Mouse (Mus musculus) hindbrain, embryonic 11.5 days (tissue): Measurements from ENCODE around the gene Gdf15. TPM values are rescaled to one million over a fixed set of nuclear protein-coding genes. Genes with fewer than 3 reads are reported as not detected.
A peak's percentile ranks its signal among the peaks of the same experiment; 100 is the strongest.

Experiments used
- ATAC-seq: fragments of 200-750 bp; cut with Nextera tagmentation; 2 replicates; pipeline ENCODE4 v1.8.0; 2017; ENCODE audit warnings: mild to moderate bottlenecking, moderate TSS enrichment, moderate library complexity; ENCODE audit not compliant: low FRiP score
- DNase-seq: peaks from one replicate; pipeline ENCODE4 v3.0.0-alpha.2; 2015; ENCODE audit warnings: low spot score
- H3K27ac ChIP-seq: fragments of 300-500 bp; sonication (generic); 2 replicates; pipeline ENCODE4 v1.5.1; 2014; ENCODE audit warnings: mild to moderate bottlenecking, low read depth, low read length
- H3K27me3 ChIP-seq: fragments of 300-500 bp; sonication (generic); 2 replicates; pipeline ENCODE4 v1.6.1; 2014; ENCODE audit warnings: mild to moderate bottlenecking, low read length, moderate library complexity, mixed read lengths; ENCODE audit not compliant: control insufficient read depth, insufficient read depth
- H3K36me3 ChIP-seq: fragments of 300-500 bp; sonication (generic); 2 replicates; pipeline ENCODE4 v1.6.1; 2014; ENCODE audit warnings: mild to moderate bottlenecking, low read length, moderate library complexity, mixed read lengths; ENCODE audit not compliant: control insufficient read depth, insufficient read depth
- H3K4me1 ChIP-seq: fragments of 300-500 bp; sonication (generic); replicated peaks from 2 replicates; pipeline ENCODE4 v1.6.1; 2014; ENCODE audit warnings: low read length, mixed read lengths; ENCODE audit not compliant: control insufficient read depth, insufficient read depth
- H3K4me2 ChIP-seq: fragments of 300-500 bp; sonication (generic); replicated peaks from 2 replicates; pipeline ENCODE4 v1.6.1; 2014; ENCODE audit warnings: mild to moderate bottlenecking, low read depth, low read length
- H3K4me3 ChIP-seq: fragments of 300-500 bp; sonication (generic); 2 replicates; pipeline ENCODE4 v1.5.1; 2014; ENCODE audit warnings: low read depth, low read length
- H3K9ac ChIP-seq: fragments of 300-500 bp; sonication (generic); 2 replicates; pipeline ENCODE4 v1.6.1; 2014; ENCODE audit warnings: low read depth, low read length
- H3K9me3 ChIP-seq: fragments of 300-500 bp; sonication (generic); 2 replicates; pipeline ENCODE4 v1.6.1; 2016; ENCODE audit warnings: low read length; ENCODE audit not compliant: control insufficient read depth
- WGBS: fragments of 180-500 bp; shearing (Covaris S2); extraction: QIAGEN DNeasy Blood & Tissue Kit; methylation state at CpG from one replicate; pipeline ENCODE4 v1.1.7; 2014; 5-methylcytosine and 5-hydroxymethylcytosine counted together
- polyA plus RNA-seq: library from polyadenylated mRNA; unstranded; fragments of >200 nt; fragmentation: Nextera tagmentation; extraction: Ambion mirVana; gene quantifications from 2 replicates; pipeline ENCODE4 v1.2.1, GENCODE M21; 2014

Gdf15 gene
- polyA plus RNA-seq, 1 experiment from 2014 or later: not detected

DNA sequence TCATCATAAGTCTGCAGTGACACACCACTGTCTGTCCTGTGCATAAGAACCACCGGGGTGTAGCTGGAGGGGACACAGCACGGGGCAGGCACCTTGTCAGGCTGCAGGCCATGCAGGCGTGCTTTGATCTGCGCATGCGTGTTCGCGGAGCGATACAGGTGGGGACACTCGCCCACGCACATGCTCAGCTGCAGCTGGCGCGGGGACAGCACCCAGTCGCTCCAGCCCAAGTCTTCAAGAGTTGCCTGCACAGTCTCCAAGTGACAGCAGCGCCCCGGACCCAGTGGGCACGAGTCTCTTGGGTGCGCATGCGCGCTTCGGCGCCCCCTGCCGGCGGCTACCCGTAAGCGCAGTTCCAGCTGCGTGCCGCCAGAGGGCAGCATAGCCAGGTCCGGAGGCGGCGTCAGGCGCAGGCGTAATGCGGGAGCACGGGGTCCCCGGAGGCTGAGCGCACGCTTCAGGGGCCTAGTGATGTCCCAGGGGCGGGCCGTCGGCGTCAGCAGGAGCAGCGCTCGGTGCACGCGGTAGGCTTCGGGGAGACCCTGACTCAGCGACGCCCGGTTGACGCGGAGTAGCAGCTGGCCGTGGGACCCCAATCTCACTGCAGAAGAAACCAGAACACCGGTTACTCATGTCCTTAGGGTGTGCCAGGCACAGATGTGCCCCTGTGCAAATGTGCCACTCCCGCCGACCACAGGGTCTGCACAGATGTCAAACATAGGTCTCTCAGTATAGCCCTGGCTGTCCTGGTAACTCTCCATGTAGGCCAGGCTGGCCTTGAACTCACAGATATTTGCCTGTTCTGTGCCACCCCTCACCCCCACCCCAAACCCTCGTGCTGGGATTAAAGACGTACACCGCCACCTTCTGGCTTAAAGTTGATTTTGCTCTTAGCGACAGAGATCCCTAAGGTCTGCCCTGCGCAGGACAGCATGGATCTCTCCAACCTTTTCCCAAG, 2.4 kb downstream of the Gdf15 start:
- no peaks in the 10 kb centered on the region; the same call in 1 of the 2 replicates for H3K4me1 ChIP-seq
- no peaks in the 10 kb centered on the region for H3K9me3 ChIP-seq
- WGBS: 1% methylated on average over 60 of the region's 60 CpGs
- peak overlapping the region; percentile 39 for H3K4me3 ChIP-seq
- peak overlapping the region; percentile 58 for H3K4me2 ChIP-seq
- no peaks in the 10 kb centered on the region for H3K36me3 ChIP-seq
- 0 out of 2 replicates have a peak overlapping the region, but pooled peaks have one; percentile 2 for H3K27ac ChIP-seq
- DNase-seq: peak; percentile 95
- peak overlapping the region; percentile 45; the same call in 1 of the 2 replicates for H3K9ac ChIP-seq
- H3K27me3 ChIP-seq: peaks cover 5% of the 10 kb centered on the region
- peak; percentile 92 for ATAC-seq

DNA sequence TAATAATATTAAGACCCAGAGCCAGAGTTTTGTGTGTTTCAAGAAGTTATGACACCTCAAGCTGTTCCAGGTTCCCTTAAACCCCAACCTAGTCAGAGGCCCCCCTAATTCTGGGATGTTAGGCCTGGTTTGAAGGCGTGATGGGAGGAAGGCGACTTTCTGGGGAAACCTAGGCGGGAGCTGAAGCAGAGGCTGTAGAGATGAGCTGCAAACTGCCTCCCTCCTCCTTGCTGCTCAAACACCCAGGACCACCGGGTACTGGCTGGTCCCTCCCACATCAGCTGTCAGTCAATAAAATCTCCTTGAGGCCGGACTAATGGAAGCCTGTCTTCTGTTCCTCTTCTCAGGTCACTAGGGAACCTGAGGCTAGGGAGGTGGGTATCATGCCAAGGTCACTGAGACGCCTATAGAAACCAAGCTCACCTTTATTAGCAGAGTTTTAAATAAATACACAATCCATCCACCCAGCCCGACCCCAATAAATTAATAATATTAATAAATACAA, 3.2 kb downstream of the Gdf15 start:
- no peak overlapping the region; the same call in 1 of the 2 replicates for H3K4me3 ChIP-seq
- peak overlapping the region; percentile 45; the same call in 1 of the 2 replicates for H3K9ac ChIP-seq
- H3K27me3 ChIP-seq: peaks cover 5% of the 10 kb centered on the region
- H3K9me3 ChIP-seq: no peaks in the 10 kb centered on the region
- WGBS: 66% methylated on average over 7 of the region's 7 CpGs
- DNase-seq (no peak), ATAC-seq (peak; percentile 0; the same call in 1 of the 2 replicates)
- no peaks in the 10 kb centered on the region; the same call in 1 of the 2 replicates for H3K4me1 ChIP-seq
- no peak overlapping the region for H3K27ac ChIP-seq
- H3K36me3 ChIP-seq: no peaks in the 10 kb centered on the region
- H3K4me2 ChIP-seq: peak overlapping the region; percentile 58; the same call in 1 of the 2 replicates

DNA sequence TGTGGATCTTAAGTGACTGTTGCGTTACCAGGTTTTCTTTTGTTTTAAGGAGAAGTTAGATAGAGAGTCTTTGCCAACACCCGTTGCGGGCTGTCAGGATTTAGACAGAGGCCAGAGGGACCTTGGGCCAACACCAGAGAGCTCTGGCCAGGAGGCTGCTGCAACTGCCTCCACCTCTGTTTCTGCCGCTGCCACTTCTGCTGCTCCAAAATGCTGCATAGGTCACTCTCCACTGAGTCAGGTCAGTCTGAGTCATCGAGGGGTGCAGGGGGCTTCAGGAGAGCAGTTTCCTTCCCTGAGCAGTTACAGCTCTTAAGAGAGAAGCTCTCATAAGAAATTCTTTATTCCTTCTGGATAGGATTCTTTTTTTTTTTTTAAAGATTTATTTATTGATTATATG, 5.2 kb downstream of the Gdf15 start:
- Histone ChIP-seq H3K27me3 (peaks cover 5% of the 10 kb centered on the region), H3K27ac (no peak overlapping the region), H3K4me1 (no peaks in the 10 kb centered on the region; the same call in 1 of the 2 replicates), H3K9me3 (no peaks in the 10 kb centered on the region), H3K36me3 (no peaks in the 10 kb centered on the region), H3K4me3 (no peak overlapping the region), H3K4me2 (no peak overlapping the region), H3K9ac (no peak overlapping the region)
- 94% methylated on average over 5 of the region's 5 CpGs for WGBS
- ATAC-seq (no peak), DNase-seq (no peak)

DNA sequence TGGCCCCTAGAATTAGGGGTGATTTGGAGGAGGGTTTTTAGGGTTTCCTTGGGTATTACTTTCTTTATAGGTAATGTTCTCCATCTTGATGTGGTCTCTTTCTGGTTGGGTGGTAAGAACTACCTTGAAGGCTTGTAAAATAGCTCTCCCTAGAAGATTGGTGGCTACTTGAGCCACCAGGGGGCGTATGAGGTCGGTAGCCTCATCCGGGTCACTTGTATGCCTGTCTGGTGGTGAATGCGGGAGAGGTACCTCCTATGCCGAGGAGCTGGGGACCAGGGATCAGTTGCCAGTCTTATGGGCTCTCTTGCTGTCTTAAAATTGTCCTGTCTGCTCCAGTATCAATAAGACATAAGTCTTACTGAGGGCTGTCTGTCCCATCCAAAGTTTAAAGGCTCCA, 7.2 kb downstream of the Gdf15 start:
- 28% methylated on average over 5 of the region's 5 CpGs for WGBS
- DNase-seq (peak; percentile 80), ATAC-seq (no peak)
- H3K4me1 ChIP-seq: no peaks in the 10 kb centered on the region; the same call in 1 of the 2 replicates
- H3K36me3 ChIP-seq: no peaks in the 10 kb centered on the region
- no peak overlapping the region for H3K4me2 ChIP-seq
- no peak overlapping the region for H3K4me3 ChIP-seq
- no peak overlapping the region for H3K9ac ChIP-seq
- no peak overlapping the region for H3K27ac ChIP-seq
- no peaks in the 10 kb centered on the region for H3K9me3 ChIP-seq
- H3K27me3 ChIP-seq: no peaks in the 10 kb centered on the region

DNA sequence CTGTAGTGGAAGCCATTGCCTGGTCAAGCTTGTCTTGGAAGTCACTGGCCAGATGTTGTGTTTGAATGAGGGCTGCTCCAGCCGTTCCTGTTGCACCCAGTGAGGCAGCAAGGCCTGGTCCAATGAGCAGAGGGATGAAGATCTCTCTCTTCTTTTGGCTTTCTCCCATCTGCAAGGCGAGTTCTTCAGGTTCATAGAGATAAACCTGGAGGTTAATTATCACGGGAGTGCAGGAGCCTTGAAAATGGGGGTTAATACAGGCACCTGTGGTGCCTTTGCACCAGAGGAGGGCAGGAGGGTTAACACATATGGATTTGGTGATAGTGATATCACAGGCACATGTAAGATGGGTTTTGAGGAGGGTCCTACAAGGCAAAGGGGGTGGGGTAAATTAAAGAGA, 10.0 kb downstream of the Gdf15 start:
- no peak for ATAC-seq
- H3K36me3 ChIP-seq: no peaks in the 10 kb centered on the region

DNA sequence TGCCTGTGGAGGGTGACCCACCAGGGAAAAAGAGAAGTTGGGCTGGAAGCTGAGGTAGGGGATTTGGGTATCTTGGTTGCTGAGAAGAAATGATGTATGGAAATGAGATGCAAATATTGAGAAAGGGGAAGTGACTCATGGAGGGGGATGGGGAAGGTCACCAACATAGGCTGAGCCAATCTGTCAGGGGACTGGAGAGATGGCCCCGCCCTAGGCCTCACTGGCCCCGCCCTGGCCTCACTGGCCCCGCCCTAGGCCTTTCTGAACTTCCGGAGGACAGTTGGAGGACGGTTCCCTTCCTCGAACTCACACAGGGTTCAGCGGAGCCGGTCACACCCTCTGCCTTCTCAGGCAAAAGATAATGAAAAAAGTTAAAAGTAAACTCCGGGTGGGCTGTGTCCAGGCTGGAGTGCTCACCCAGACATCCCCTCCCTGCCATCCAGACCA, 13.3 kb downstream of the Gdf15 start:
- no peak overlapping the region for H3K4me3 ChIP-seq
- ATAC-seq: peak; percentile 87
- H3K27ac ChIP-seq: no peak overlapping the region
- no peaks in the 10 kb centered on the region for H3K9me3 ChIP-seq
- no peaks in the 10 kb centered on the region for H3K36me3 ChIP-seq
- no peak overlapping the region for H3K4me2 ChIP-seq
- DNase-seq: peak; percentile 72
- H3K4me1 ChIP-seq: no peaks in the 10 kb centered on the region
- no peaks in the 10 kb centered on the region; the same call in 1 of the 2 replicates for H3K27me3 ChIP-seq
- no peak overlapping the region for H3K9ac ChIP-seq
- 26% methylated on average over 9 of the region's 9 CpGs for WGBS

More for the DNA sequence above, 10.0 kb downstream of the Gdf15 start:
- no peak for DNase-seq
- H3K9ac ChIP-seq: no peak overlapping the region
- H3K4me3 ChIP-seq: no peak overlapping the region
- H3K27me3 ChIP-seq: no peaks in the 10 kb centered on the region; the same call in 1 of the 2 replicates
- no peak overlapping the region for H3K27ac ChIP-seq
- no peaks in the 10 kb centered on the region for H3K4me1 ChIP-seq
- WGBS: 64% methylated on average over 3 of the region's 3 CpGs
- no peak overlapping the region for H3K4me2 ChIP-seq
- no peaks in the 10 kb centered on the region for H3K9me3 ChIP-seq

DNA sequence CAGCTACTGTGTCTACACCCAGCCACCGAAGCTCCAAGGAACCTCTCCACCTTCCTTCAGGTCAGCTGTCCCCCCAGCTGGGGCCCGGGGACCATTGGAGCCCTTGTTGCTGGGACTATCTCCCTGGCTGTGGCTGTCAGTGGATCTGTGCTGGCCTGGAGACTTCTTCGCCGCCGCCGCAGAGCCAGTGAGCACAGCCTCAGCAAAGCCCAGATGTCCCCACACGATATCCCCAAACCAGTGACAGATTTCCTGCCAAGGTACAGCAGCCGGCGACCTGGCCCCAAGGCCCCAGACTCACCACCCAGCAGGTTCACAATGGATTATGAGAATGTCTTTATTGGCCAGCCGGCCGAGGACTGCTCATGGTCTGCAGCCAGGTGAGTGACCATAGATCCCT, 14.3 kb downstream of the Gdf15 start:
- Histone ChIP-seq H3K9ac (no peak overlapping the region), H3K9me3 (no peaks in the 10 kb centered on the region), H3K4me2 (no peak overlapping the region), H3K27me3 (no peaks in the 10 kb centered on the region; the same call in 1 of the 2 replicates), H3K36me3 (no peaks in the 10 kb centered on the region), H3K4me3 (no peak overlapping the region), H3K27ac (no peak overlapping the region), H3K4me1 (no peaks in the 10 kb centered on the region)
- no peak for ATAC-seq
- DNase-seq: no peak
- 81% methylated on average over 11 of the region's 11 CpGs for WGBS

DNA sequence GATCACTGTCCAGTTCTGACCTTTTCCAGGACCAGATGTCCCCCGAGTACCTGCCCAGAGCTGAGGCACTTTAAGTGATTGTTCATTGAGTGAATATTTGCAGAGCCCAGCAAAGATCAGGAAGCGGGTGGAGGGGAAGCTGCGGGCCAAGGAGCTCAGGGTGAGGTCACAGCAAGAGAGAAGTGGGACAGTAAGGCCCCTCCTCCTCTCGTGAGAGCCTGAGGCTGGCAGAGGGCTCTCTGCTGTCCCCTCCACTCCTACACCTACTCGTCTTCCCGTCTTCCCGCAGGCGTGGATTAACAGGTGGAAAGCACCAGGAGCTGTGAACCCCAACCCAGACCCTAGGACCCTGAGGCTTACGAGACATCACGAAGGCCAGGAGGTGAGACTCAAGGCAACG, 15.6 kb downstream of the Gdf15 start:
- no peaks in the 10 kb centered on the region for H3K9me3 ChIP-seq
- DNase-seq (no peak), ATAC-seq (no peak)
- no peak overlapping the region for H3K27ac ChIP-seq
- H3K4me1 ChIP-seq: no peaks in the 10 kb centered on the region
- H3K4me3 ChIP-seq: no peak overlapping the region
- H3K4me2 ChIP-seq: no peak overlapping the region
- H3K36me3 ChIP-seq: no peaks in the 10 kb centered on the region
- H3K27me3 ChIP-seq: no peaks in the 10 kb centered on the region; the same call in 1 of the 2 replicates
- 54% methylated on average over 11 of the region's 11 CpGs for WGBS
- H3K9ac ChIP-seq: no peak overlapping the region
